Mouse (Mus musculus): ENCODE measurements around the gene Irf5.
"Not testable (repeated sequence)": the region's sequence is repeated elsewhere in the genome, so short reads cannot be mapped to it uniquely, and the experiment has no call there.

The Irf5 gene

GRCm38 (mm10) chr6:29527361-29528164 lies 1.1 kb downstream of the Irf5 start:
- DNase-seq (ENCODE audit: low spot score): no peak

GRCm38 (mm10) chr6:29528165-29528505 lies 1.7 kb downstream of the Irf5 start:
- DNase-seq (ENCODE audit: low spot score): no peak

GRCm38 (mm10) chr6:29528561-29529443 lies 2.4 kb downstream of the Irf5 start:
- DNase-seq (ENCODE audit: low spot score): no peak

GRCm38 (mm10) chr6:29529444-29529820 lies 3.0 kb downstream of the Irf5 start:
- no peak for DNase-seq (ENCODE audit: low spot score)

- no peak for DNase-seq (ENCODE audit: low spot score)
Observed at GRCm38 (mm10) chr6:29530050-29530449, 3.6 kb downstream of the Irf5 start.

GRCm38 (mm10) chr6:29535316-29535715 lies 8.9 kb downstream of the Irf5 start:
- no peak for DNase-seq (ENCODE audit: low spot score)

GRCm38 (mm10) chr6:29536651-29537193 lies 10.3 kb downstream of the Irf5 start:
- DNase-seq (ENCODE audit: low spot score): no peak

GRCm38 (mm10) chr6:29537221-29537620 lies 10.8 kb downstream of the Irf5 start:
- DNase-seq (ENCODE audit: low spot score): no peak

GRCm38 (mm10) chr6:29539502-29539901 lies 13.1 kb downstream of the Irf5 start:
- DNase-seq (ENCODE audit: low spot score): no peak

- no peak for DNase-seq (ENCODE audit: low spot score)
Observed at GRCm38 (mm10) chr6:29540223-29540622, 13.8 kb downstream of the Irf5 start.

- no peak for DNase-seq (ENCODE audit: low spot score)
Observed at GRCm38 (mm10) chr6:29540956-29541355, 14.5 kb downstream of the Irf5 start.

- no peak for DNase-seq (ENCODE audit: low spot score)
Observed at GRCm38 (mm10) chr6:29545611-29546010, 19.2 kb downstream of the Irf5 start.

GRCm38 (mm10) chr6:29547582-29547981 lies 21.2 kb downstream of the Irf5 start:
- no peak for DNase-seq (ENCODE audit: low spot score)

- no peak for DNase-seq (ENCODE audit: low spot score)
Observed at GRCm38 (mm10) chr6:29548086-29548485, 21.7 kb downstream of the Irf5 start.

GRCm38 (mm10) chr6:29552526-29552925 lies 26.1 kb downstream of the Irf5 start:
- DNase-seq (ENCODE audit: low spot score): no peak

- DNase-seq (ENCODE audit: low spot score): no peak
Observed at GRCm38 (mm10) chr6:29557112-29557511, 30.7 kb downstream of the Irf5 start.

GRCm38 (mm10) chr6:29576388-29576787 lies 50.0 kb downstream of the Irf5 start:
- not testable (repeated sequence) for DNase-seq (ENCODE audit: low spot score)

- DNase-seq (ENCODE audit: low spot score): no peak
Observed at GRCm38 (mm10) chr6:29580770-29581169, 54.3 kb downstream of the Irf5 start.

- DNase-seq (ENCODE audit: low spot score): no peak
Observed at GRCm38 (mm10) chr6:29581202-29581601, 54.8 kb downstream of the Irf5 start.

Data from left cerebral cortex, adult 11 months (tissue).